Mouse (Mus musculus) right cerebral cortex, postnatal 25 days (tissue): ENCODE data around the gene Pimreg.

Experiments
- DNase-seq: peaks from one replicate; pipeline ENCODE4 v3.0.0; 2022

The Pimreg gene

DNA sequence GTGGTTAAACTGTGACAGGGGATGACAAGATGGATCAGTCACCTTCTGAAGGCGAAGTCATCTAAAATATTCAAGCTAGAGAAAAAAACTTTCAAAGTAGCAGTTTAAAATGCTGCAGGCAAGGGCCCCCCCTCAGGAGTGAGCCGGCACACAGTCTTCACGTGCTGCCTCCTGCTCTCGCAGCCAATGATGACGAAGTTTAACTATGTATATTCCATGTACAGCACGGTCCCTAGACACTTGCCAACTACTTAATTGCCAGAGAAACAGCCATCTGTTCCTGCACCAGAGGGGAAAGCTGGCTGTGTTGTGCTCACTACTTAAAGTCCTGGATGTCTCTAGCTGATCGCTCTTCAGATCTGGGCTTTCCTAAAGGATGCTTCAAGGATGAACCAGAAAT is 26.2 kb downstream of the Pimreg start:
- DNase-seq = no peak

DNA sequence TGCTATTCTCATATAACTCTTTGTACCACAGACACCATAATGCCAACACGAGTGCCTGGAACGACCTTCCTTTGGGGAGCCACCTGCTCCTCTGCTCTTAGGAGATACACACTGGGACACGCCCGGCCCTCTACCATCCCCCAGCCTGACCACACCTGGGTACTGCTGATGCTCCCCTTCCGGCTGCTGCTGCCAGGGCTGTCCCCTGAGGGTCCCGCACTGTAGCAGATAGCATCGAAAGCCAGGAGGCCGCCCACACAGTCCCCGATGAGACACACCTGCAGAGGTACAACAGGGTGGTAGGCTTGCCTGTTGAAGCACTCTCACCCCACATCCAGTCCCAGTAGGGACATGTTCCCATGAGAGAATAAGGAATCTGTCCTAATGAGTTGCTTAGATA is 28.9 kb downstream of the Pimreg start:
- DNase-seq = no peak

DNA sequence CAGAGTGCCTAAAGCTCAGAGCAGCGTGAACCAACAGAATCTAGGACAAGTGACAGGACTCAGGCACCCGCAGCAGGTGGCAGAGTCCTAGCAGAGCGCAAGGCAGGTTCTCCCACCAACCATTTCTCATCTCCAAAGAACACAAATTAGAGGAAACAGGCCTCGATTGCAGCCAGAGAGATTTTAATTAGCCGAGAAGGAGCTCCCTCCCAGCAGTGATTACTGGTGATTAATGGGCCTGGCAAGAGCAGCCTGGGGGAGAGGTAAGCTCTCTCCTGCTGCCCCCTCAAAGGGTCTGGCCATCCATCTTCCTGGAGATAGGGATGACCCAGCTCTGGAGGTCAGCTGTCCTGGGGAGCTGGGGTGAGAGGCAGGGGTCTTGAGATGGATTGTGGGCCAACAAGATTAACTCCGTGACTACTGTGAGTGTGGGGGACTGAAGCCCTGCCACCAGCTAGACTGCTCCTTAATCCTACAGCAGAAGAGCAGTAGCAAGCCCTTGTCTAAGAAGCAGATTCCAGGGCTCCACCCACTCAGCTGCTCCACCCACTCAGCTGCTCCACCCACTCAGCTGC is 30.6 kb downstream of the Pimreg start:
- no peak for DNase-seq

DNA sequence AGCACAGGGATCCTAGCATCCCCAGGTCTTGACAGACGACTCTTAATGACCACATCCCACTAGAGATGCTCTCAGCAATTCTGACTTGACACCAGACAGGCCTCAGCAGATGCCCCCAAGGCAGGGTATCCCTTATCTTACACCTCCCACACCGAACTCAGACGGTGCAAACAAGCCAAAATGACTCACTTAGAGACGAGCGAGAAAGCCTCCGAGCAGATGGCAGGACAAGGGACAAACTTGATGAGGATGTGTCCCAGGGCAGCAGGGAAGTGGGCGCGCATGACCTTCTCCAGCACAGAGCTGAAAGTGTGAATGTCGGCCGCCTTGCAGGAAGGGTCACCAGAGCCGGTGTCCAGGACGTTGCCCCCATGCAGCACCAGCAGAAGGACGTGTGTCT is 32.4 kb downstream of the Pimreg start:
- DNase-seq = no peak

DNA sequence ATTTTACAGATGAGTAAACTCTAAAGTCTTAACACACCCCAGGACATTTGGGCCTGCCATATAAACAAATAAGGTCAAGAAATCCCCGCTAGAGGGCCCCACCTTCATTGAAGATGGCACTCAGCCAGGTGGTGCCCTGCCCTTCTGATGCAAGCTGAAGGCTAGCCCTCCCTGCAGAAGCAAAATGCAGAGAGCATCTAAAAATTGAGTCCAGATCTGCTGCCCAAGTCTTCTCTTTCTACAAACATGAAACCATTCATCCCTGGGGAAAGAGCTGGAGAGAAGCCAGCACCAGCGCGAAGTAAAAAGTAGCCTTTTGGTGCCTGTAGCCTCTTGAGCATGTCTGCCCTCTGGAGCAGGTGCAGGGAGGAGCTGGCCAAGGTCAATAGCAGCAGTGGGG is 36.2 kb downstream of the Pimreg start:
- DNase-seq = no peak

DNA sequence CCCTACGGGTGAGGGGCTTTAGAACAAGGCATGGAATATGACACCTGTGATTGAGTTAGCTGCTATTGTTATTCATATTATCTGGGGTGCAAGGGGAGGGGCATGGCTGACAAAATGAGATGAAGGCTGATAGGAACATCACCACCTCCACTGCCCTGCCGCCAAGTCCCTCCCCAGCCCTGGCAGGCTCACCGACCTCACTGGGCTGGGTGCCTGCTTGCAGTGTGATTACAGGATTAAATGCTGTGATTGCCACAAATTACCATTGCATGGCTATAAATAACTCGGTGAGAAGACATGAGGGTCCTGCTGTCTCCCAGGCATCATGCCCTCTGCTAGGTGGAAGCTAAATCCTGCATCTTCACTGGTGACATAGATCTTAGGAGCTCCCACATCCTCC is 36.8 kb downstream of the Pimreg start:
- no peak for DNase-seq

DNA sequence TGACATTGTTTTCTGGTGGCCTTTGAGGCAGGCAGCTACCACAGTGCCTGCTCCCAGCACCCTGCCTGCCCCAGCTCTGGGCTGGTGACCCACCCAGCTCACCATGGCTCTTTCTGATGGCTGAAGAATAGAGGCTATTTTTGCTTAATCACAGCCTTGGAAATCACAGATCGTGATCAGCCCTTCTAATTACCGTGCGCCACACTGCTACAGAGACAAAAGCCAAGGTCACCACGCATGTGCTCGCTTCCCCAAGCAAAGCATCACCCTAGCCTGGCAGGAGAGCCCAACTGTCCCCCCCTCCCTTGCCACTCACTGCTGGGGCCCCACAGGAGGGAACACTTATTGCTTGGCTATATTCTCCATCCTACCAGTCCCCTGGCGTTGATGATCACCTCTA is 38.6 kb downstream of the Pimreg start:
- DNase-seq = no peak

DNA sequence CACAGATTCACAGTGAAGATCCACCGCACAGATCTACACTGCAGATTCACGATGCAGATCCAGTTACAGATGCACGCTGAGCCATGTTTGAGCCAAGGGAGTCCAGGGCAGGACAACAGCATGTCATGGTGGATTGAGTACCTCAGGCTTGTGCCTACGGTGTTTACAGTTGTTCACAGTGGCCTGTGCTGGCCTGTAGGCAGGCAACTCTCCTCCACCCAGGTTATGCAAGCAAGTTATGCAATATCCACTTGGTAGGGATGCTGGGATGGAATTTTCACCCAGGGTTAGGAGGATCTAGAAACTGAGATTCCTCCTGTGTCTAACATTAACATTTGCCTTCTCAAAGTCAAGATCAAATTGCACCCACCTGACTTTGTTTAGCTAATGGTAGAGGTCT is 40.8 kb downstream of the Pimreg start:
- no peak for DNase-seq

DNA sequence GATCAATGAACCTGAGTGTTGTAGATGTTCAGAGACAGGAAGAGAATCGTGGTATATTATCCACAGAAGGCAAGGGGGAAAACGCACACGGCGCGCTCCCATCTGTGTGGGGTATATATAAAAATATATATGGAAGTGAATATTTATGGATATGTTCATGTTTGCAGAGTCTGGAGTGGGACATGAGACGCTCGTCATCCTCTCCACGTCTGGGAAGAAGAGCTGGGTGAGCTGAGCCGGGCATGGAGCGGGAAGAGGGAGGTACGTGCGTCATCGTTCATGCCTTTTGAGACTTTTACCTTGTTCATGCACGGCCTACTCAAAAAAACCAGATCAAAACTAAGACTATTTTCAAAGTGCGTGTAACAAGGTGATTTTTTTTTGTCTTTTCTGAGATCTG is 42.5 kb downstream of the Pimreg start:
- peak; percentile 58 for DNase-seq

DNA sequence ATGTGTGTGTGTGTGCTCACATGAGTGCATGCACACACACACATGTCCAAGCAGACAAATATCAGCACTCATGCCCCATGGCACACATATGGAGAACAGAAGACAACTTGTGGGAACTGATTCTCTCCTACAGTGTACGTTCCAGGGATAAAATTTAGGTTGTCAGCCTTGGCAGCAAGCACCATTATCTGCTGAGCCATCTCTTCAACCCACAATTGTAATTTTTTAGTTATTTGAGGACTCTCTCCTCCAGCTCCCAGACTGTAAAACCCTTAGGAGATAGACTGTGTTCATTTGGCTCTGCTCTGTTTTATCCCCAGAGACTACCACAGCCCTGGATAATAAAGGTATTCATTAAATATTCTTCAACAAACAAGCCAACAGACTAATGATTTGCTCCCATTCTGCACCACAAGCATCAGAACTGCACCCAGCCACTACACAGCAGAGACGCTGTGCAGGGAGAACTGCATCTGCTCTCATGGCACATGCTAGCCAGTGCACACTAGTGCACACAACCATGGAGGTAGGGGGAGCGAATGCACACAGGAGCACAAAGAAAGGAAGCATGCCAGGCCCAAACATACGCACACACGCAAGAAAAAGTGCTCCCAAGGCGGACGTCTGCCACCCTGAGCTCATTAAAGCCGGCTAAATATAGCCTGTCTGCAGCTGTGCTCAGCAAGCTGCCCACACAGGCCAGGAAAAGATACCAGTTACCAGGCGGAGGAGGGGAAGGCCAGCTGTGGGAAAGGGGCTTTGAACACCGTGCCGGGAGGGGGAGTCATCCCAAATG is 44.6 kb downstream of the Pimreg start:
- peak; percentile 70 for DNase-seq

DNA sequence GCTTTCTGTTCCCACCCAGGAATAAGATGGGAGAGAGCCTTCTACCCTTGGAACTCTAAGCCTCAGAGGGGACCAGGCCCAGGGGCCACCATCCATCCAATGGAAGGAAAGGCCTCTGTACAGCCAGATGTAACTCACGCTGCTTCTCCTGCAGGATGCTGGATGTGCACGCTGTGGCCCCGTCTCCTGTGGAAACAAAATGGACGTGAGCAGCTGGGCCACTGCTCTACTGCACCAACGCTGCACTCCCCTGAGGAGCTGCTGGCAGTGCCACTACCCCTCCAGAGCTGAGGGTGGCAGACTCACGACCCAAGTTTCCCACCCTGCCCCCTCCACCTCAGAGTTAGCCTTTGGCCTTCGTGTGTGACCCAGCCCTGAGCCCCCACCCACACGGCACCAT is 50.6 kb downstream of the Pimreg start:
- no peak for DNase-seq

DNA sequence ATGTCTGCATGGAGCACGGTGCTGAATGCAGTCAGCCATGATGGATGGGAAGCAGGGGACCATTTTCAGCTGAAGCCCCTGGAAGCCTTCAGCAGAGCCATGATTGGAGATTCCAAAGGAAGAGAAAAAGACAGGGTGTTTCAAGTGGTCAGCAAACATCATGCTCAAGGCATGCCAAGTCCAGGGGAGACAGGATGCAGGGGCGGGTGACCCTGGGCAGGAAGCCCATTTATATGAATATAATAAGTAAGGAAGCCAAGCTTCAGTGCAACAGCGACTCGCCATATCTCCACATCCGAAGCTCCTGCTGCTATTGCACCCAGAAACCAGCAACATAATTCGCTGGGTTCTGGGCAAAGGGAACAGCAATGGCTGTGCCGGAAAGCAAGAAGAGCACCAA is 52.6 kb downstream of the Pimreg start:
- DNase-seq = no peak

DNA sequence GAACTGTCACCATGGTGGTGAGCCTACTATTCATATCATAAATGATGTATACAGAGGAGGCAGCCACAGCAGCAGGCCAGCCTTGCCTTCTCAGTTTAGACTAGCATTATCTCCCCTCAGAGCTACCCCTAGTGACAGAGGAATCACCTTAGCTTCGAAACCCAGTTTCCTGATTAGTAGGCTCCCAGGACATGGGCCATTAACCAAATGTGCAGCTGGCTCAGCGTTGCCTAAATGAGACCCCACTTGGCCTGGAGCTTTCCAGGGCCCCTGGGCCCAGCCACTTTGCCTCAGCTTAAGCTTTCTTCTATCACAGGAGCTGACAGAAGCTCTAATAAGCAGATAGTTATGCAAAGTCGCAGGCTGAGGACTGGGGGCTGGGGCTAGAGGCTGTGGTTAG is 54.2 kb downstream of the Pimreg start:
- DNase-seq = no peak
